ENCODE assay signal across 14 mouse cellular contexts in the genomic region with DNA sequence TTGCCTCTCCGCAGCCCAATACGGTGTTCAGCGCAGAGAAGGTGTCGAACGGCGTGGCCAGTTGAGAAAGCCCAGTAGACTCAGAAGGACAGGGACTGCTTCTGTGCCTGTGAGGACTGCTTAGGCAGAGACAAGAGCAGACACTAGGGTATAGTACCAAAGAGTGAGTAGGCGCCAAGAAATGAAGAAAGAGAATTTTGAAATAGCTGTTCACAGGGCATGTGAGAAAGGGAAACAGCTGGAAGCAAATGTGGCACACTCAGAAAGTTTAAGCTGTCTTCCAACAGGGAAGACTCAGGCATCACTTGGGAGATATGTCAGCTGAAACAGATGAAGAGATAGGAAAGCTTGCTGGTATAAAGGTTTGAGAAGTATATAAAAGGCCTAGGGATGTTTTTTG.
"Had no signal": no experiment of that assay in that cellular context is flagged by ENCODE, and none has a peak within 500 bp of the region (broad histone marks: within the 10 kb centered on the region; RNA-seq: fewer than 3 reads in every experiment).

No protein-coding gene starts in this region.

- H3K4me3 ChIP-seq: liver, embryonic 12.5 days; lung, embryonic 15.5 days; midbrain, embryonic 10.5 days; midbrain, embryonic 12.5 days; myocyte; neural tube, embryonic 12.5 days had no signal

- H3K4me1 ChIP-seq: liver, embryonic 12.5 days; lung, embryonic 15.5 days; midbrain, embryonic 10.5 days; midbrain, embryonic 12.5 days; neural tube, embryonic 12.5 days had no signal

- DNase-seq: lung, adult 2 months; lung, postnatal 4 days; midbrain, embryonic 14.5 days; right cerebral cortex, postnatal 14 days; thymus, adult 18-20 months; thymus, postnatal 25 days; thymus, postnatal 4 days had no signal

- H3K9me3 ChIP-seq: liver, embryonic 12.5 days; lung, embryonic 15.5 days; midbrain, embryonic 10.5 days; midbrain, embryonic 12.5 days; neural tube, embryonic 12.5 days had no signal

- H3K27me3 ChIP-seq: liver, embryonic 12.5 days; lung, embryonic 15.5 days; midbrain, embryonic 12.5 days; neural tube, embryonic 12.5 days had no signal

- H3K27ac ChIP-seq: liver, embryonic 12.5 days; liver, embryonic 14.5 days; lung, embryonic 15.5 days; midbrain, embryonic 10.5 days; midbrain, embryonic 12.5 days; neural tube, embryonic 12.5 days had no signal
